Mouse (Mus musculus) adrenal gland, adult 2 months (tissue): ENCODE results near the gene Slpi. TPM values are rescaled to one million over a fixed set of nuclear protein-coding genes. Genes with fewer than 3 reads are reported as not detected.
A peak's percentile ranks its signal among the peaks of the same experiment; 100 is the strongest.

Experiments used
- DNase-seq: peaks from one replicate; pipeline ENCODE4 v3.0.0; 2021
- long read RNA-seq: library from polyadenylated mRNA; stranded (forward); transcript quantifications from one replicate; pipeline ENCODE4 v2.0.0, GENCODE M21; 2021
- polyA plus RNA-seq: library from polyadenylated mRNA; depleted of rRNA; stranded (reverse); fragments of >200 nt; gene quantifications from 2 replicates; pipeline ENCODE4 v1.2.3, GENCODE M21; 2012; rRNA removed
- total RNA-seq, 2 experiments: library from RNA; stranded (reverse); gene quantifications; 2 replicates each; pipeline ENCODE4 v1.2.3; 2021

Gene Slpi
- total RNA-seq = 10 to 100 TPM; 19.3 to 36.0 TPM
- polyA plus RNA-seq = 5.7 and 8.5 TPM in 2 replicates
- long read RNA-seq, transcript Slpi-201 (4 exons, 876 nt) = major isoform, 22 of 22 reads
- long read RNA-seq, partial matches to known transcripts = 0 of 22 reads
- long read RNA-seq, other reads (novel, unspliced or antisense) = 0 of 22 reads

DNA sequence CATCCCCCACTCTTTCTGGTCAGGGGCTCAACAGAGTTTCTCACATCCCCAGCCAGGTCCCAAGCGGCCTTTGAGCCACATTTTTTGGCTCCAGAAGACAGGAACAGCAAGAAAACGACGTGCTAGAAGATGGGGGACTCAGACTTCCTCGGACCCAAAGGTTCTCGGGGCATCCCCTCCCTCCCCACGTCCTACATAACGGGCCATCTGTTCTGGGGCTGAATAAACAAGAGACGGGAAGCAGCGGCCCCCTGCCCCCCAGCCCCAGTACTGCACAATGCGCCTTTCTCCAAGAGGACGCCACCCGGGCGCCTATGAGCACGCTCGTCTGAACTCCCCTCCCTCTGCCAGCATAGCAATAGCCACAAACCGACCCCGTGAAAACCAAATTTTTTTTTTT is at the start of gene Slpi:
TSS of gene Slpi (minus strand) at position 76 of the 400 bp plus-strand sequence.
- no peak for DNase-seq

- no peak for DNase-seq
Measured at GRCm38 (mm10) chr2:164438257-164438656, 49.4 kb upstream of the Slpi start.

GRCm38 (mm10) chr2:164437710-164438109 is 48.8 kb upstream of the Slpi start:
- no peak for DNase-seq

- DNase-seq = peak; percentile 57
Measured at GRCm38 (mm10) chr2:164436961-164437360, 48.1 kb upstream of the Slpi start.

DNA sequence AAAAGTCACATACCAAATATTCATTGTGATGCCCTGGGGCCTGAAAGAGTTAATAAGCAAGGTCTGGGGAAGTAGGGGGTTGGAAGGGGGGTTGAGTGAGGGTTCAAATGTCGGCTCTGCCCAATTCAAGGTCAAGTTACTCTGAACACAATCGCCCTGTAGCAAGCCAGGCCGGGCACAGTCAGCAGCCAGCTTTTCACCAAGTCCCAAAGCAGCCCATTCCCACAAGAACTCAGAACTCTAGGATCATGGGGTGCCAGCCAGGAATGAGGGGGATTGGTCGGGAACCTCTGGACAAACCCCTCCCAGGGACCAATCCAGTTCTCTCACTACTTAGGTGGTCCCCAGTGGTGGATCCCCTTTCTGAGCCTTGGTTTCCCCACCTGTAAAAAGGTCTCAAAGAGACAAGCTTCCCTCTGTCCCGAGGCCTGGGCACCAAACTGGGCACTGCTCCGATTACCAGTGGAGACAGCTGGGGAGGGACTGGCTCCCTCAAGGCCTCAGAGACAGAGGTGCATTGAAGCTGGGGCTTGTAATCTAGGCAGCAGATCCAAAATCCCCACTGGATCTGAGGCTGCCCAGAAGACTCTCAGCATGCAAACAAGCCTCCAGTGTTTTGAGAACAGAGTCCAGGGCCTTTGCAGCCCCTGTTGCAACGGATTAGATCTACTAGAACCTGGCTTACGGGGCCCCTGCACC is 47.5 kb upstream of the Slpi start:
- DNase-seq = peak; percentile 29

DNA sequence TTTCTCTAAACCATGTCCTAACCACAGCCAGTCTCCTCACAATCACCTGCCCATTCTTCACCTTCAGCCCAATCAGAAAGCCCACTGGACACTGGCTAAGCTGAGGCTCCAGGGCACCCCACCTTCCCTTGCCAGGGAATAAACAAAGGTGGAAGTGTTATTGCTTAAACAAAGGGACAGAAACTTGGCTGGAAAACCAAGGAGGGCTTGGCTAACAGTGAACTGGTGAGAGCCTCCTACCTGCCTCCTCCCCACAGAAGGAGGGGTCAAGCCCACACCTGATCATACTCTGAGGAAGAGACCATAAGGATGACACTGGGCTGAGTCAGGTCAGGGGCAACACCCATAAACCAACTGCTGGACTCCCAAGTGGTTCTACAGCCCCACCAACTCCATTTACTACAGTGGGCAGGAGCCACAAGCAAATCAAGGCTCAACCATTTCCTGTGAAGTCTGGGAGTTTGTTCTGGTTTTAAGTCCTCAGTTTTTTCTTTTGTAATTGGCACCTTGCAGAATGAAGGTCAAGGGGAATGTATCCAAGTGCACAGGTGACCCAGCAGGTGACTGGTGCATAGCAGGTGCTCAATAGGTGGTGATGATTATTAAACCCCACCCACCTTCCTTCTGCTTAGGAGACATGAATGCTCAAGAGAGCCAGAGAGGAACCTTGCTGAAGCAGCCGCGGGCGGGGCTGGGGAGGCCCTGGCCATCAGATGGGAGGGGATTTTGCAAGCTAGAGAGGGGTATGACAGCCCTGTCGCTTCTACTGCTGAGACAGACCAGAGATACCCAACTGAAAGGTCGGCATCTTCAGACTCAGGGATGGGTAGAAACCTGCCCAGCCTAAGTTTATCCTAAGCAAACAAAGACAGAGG is 46.6 kb upstream of the Slpi start:
- DNase-seq = no peak

- DNase-seq = no peak
Measured at GRCm38 (mm10) chr2:164434681-164435080, 45.8 kb upstream of the Slpi start.

DNA sequence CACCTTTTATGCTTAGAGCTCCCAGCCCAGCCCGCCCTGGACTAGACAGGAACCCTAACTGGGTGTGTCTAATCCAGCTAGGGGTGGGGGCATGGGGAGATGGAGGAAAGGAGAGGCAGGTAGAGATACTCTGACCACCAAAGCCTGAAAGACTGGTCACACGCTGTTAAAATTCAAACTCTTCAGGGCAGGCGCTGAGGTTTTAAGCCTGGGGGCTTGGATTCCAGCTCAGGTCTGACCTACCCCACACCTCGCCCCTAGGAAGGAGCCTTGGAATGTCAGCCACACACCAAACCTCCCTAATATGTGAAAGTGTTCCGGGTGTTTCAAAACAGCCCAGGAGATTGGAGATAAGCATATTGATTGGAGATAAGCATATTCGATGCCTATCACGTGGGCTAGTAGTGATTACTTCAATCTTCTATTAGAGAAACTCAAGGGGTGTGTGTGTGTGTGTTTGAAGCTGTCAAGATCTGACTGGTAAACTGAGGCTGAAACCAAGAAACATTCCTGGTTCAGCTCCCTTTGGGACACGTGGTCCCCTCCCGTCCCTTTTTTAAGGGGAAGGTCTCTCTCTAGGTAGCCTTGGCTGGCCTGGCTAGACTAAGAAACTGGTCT is 44.5 kb upstream of the Slpi start:
- DNase-seq = no peak

- peak; percentile 51 for DNase-seq
Measured at GRCm38 (mm10) chr2:164432541-164433191, 43.8 kb upstream of the Slpi start.

DNA sequence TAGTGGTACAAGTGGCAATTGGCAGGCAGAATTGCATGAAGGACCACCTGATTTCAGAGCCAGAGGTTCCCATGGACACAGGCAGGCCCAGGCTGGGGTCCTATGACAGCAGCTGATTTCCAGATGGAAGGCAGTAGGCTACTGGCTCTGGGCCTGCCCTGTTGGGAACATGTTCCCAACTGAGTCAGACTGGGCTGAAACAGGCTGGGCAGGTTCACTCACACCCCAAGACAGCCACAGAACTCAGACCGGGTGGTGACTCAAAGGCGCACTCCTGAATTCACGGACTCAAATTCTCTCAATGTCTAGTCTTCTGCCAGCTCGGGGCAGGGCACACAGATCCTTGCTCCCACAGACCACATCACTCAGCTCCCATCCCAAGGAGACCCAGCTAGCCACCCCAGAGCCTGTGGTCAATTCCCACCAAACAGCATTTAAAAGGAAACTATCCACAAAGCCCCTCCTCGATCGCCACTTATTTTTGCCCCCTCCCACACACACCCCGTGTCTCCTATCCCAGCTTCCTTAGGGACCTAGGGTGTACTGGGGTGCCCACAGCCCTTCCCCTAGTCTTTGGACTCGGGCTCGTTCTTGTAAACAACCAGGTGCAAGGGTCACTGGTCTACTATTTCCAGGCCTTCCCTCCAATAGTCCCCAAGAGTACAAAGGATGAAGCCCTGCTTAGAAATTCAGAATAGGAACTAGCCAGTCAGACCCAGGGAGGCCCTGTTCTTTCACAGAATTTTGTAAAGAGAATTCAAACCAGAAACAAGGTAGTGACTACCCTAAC is 43.0 kb upstream of the Slpi start:
- DNase-seq = no peak

DNA sequence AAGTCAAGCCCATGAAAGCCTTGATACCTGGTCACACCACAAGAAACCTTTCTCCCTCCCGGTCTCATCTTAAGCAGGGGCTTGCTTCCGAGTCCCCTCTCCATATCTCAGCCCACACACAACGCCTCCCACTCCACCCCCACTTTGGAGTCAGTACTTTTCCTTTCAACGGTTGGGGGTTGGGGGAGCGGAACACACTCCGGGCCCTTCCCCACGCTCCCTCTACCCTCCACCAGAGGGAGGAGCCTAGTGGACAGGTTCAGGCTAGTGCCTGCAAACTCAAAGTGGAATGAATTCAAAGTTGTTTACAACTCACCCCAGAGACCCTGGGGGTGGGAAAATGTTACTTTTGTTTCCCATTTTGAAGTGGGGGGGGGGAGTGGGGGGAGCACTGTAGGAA is 41.8 kb upstream of the Slpi start:
- DNase-seq = no peak

DNA sequence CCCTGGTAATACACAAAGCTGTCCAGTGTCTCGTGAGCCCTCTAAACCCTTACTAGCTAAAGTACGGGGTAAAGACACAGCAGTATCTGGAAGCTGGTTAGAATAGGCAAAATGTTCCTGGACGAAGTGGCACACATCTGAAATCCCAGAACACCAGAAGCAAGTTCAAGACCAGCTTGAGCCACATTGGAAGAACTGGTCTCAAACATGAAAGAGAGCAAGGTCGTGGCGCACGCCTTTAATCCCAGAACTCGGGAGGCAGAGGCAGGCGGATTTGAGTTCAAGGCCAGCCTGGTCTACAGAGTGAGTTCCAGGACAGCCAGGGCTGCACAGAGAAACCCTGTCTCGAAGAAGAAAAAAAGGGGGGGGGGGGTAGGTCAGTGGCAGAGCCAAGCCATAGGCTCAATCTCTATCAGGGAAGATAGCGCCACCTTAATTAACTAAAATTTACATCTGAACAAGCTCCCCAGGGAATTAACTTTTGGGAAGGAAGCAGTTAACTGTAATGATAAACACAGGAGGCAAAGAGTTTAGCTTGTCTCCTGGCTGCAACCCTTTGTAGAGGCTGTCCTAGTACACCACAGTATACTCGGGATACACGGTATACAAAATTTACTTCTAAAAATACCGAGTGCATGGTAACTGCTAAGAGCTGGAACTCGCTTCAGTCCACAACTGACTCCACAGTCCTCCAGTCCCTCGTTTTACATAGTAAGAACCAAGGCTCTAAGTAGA is 41.2 kb upstream of the Slpi start:
- DNase-seq = no peak

DNA sequence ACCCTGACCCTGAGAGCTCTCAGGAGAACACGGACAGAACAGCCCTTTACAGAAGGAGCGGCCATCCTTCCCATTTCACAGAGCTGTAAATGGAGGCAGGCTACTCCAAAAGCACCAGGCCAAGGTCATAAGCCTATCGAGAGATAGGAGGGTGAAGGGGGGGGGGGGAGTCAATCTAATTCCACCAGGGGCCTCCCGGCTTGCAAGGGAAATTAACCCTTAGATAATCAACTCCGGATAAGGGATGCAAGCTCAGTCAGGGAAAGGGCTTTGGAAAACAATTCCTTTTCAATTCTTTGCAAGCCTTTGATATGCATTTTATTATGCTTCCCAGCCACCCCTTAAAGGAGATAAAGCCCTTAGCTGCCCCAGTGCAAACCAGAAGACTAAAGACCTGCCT is 39.6 kb upstream of the Slpi start:
- DNase-seq = no peak

DNA sequence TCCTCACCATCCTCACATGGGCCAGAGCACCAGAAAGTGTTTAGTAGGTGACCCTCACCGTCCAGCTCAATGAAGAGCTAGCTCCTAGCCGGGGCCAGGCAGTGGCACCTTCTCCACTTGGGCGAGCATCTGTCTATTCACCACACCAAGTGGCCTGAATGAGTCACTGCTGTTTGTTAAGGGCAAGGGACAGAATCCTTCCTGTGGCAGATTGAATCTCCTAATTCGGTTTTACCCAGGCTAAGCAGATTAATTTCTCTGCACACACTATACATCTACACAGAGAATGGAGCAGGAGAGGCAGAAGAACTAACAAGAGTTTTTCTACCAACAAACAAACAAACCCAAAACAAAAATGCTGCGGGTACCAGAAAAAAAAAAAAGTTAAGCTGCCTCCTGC is 38.1 kb upstream of the Slpi start:
- DNase-seq = no peak

DNA sequence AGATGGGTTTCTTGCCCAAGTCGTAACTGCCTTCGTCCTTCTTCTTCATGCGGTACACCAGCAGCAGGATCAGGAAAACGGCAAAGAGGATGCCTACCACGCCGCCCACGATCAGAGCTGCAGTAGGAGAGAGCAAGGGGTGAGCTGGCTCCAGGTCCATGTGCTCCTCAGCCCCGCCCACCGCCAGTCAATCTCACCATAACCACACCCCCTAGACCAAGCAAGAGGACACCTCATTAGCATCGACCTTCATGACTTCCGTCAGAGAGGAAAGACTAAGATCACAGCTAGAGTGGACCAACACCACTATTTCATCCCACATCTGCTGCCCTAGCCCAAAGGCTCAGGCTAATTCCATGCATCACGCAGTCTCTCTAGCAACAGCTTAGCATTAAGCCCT is 37.2 kb upstream of the Slpi start:
- DNase-seq = no peak

- no peak for DNase-seq
Measured at GRCm38 (mm10) chr2:164425401-164425800, 36.5 kb upstream of the Slpi start.

GRCm38 (mm10) chr2:164424406-164424805 is 35.5 kb upstream of the Slpi start:
- DNase-seq = no peak

DNA sequence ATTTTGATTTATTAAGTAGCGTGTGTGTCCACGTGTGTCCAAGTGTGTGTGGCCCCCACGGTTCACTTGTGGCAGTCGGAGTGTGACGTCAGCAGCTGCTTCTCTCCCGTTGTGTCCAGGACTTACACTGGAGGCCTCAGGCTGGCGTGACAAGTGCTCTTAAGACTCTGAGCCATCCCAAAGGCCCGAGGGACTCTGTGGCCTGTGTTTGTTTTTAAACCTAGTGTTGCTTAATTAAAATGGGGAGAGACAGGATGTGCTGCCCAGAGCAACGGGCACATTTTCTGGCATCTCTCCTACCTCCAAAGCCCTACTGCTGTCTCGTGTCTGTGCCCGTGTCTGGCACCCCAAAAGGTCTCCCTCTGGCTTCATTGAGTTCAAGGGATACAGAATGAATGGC is 34.6 kb upstream of the Slpi start:
- no peak for DNase-seq

GRCm38 (mm10) chr2:164422675-164423393 is 33.9 kb upstream of the Slpi start:
- no peak for DNase-seq

- DNase-seq = no peak
Measured at GRCm38 (mm10) chr2:164421979-164422378, 33.1 kb upstream of the Slpi start.
